Mouse (Mus musculus): ENCODE results near the gene Phf21b. TPM values are rescaled to one million over a fixed set of nuclear protein-coding genes. Genes with fewer than 3 reads are reported as not detected.

The Phf21b gene
- polyA plus RNA-seq, 1 experiment from 2014 or later, result 11.0 TPM

- WGBS, result 37% methylated on average over 11 of the region's 11 CpGs
- ATAC-seq (replicated peaks), result peak; percentile 58; the same call in 1 of the 2 replicates
- peak overlapping the region; percentile 26; the same call in 1 of the 2 replicates for H3K4me2 ChIP-seq (replicated peaks)
Observed at GRCm38 (mm10) chr15:84736346-84736993, 119.4 kb downstream of the Phf21b start.

More at GRCm38 (mm10) chr15:84736346-84736993, 119.4 kb downstream of the Phf21b start:
- H3K36me3 ChIP-seq, result no peaks in the 10 kb centered on the region
- no peak overlapping the region for H3K4me3 ChIP-seq
- H3K9me3 ChIP-seq, result no peaks in the 10 kb centered on the region
- H3K27me3 ChIP-seq, result no peaks in the 10 kb centered on the region
- 0 out of 2 replicates have a peak overlapping the region, but pooled peaks have one; percentile 15 for H3K9ac ChIP-seq (replicated peaks)
- H3K4me1 ChIP-seq, result peaks cover 10% of the 10 kb centered on the region; the same call in 1 of the 2 replicates
- peak overlapping the region; percentile 55 for H3K27ac ChIP-seq (replicated peaks)

Other genes starting within 250 kb of the Phf21b start
- gene Prr5, start 186.4 kb downstream of the Phf21b start, polyA plus RNA-seq (2015; fragmentation: Nextera tagmentation; extraction: Ambion mirVana), result 11.5 and 11.8 TPM in 2 replicates
- gene Arhgap8, start 136.0 kb downstream of the Phf21b start, polyA plus RNA-seq (2015; fragmentation: Nextera tagmentation; extraction: Ambion mirVana), result 0.27 and 0.60 TPM in 2 replicates
- 0.92 and 1.0 TPM in 2 replicates for gene Gm29666, start 64.0 kb upstream of the Phf21b start, polyA plus RNA-seq (2015; fragmentation: Nextera tagmentation; extraction: Ambion mirVana)
- 32.5 and 35.7 TPM in 2 replicates for gene Nup50, start 67.4 kb upstream of the Phf21b start, polyA plus RNA-seq (2015; fragmentation: Nextera tagmentation; extraction: Ambion mirVana)
- 22.1 and 27.7 TPM in 2 replicates for gene 5031439G07Rik, start 132.5 kb upstream of the Phf21b start, polyA plus RNA-seq (2015; fragmentation: Nextera tagmentation; extraction: Ambion mirVana)
- 0.31 and 0.34 TPM in 2 replicates for gene Upk3a, start 161.1 kb upstream of the Phf21b start, polyA plus RNA-seq (2015; fragmentation: Nextera tagmentation; extraction: Ambion mirVana)
- gene Fam118a, start 172.9 kb upstream of the Phf21b start, polyA plus RNA-seq (2015; fragmentation: Nextera tagmentation; extraction: Ambion mirVana), result 32.4 and 33.5 TPM in 2 replicates